Mouse (Mus musculus): ENCODE measurements around the gene Phldb1. TPM values are rescaled to one million over a fixed set of nuclear protein-coding genes. Genes with fewer than 3 reads are reported as not detected.
A peak's percentile ranks its signal among the peaks of the same experiment; 100 is the strongest.
"Not testable (repeated sequence)": the region's sequence is repeated elsewhere in the genome, so short reads cannot be mapped to it uniquely, and the experiment has no call there.

Phldb1 gene
- 100 to 1,000 TPM; 124 to 132 TPM for total RNA-seq (2021)
- long read RNA-seq, experiment 1, partial matches to known transcripts: 39 of 91 reads
- long read RNA-seq, experiment 1, other reads (novel, unspliced or antisense): 51 of 91 reads
- long read RNA-seq, experiment 2, partial matches to known transcripts: 29 of 77 reads
- long read RNA-seq, experiment 2, other reads (novel, unspliced or antisense): 46 of 77 reads

DNA sequence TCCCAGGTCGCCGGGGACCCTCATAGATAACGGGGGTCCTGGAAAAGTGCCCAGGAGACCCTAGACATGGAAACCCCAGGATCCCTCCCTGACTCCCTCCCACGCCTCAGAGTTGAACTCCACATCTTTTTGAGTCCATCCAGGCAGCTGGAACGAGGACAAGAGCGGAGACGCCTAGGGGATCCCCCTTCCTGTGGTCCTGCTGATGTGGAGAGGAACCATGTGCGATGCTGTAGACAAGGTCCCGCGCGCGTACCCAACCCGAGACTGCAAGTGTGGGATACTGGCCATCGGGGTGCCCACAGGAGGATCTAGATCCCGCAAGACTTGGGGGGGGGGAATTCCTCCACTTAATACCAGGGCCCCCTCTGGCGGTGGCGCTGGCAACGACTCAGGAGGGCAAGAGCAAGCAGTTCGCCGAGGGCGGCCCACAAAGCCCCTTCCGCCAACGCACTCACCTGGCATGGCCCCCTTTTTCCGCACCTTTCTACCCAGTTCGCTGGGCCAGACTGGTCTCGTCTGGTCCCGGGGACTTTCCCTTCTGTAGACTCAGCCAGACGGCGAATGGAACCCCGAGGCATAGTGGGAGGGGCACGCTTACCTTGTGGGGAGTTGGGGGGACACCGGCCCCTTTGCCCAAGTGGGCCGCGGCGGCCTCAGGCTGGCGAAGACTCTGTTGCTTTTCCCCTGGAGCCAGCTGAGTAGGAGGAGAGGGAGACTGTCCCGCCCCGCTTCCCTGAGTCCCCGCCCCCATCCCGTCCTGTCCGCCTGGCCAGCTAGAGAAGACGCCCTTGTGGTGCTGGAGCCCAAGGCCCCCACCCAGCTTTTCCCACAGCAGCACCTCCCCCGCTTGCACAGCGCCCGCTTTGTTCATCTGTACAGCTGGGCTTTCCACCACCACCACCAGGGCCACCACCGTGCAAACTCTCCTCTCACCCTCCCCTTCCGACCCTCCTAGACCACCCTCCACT lies at the start of gene Phldb1:
Gene Phldb1, minus strand, starts transcription at position 675 of the 971 bp plus-strand sequence.
- peak; percentile 82 to 85 for DNase-seq
- intact Hi-C loops (cut with DNase I): loop anchor here (2.0 to 5.0 kb wide), 2 partner anchors 26 to 43 kb away; no protein-coding TSS in a partner anchor

DNA sequence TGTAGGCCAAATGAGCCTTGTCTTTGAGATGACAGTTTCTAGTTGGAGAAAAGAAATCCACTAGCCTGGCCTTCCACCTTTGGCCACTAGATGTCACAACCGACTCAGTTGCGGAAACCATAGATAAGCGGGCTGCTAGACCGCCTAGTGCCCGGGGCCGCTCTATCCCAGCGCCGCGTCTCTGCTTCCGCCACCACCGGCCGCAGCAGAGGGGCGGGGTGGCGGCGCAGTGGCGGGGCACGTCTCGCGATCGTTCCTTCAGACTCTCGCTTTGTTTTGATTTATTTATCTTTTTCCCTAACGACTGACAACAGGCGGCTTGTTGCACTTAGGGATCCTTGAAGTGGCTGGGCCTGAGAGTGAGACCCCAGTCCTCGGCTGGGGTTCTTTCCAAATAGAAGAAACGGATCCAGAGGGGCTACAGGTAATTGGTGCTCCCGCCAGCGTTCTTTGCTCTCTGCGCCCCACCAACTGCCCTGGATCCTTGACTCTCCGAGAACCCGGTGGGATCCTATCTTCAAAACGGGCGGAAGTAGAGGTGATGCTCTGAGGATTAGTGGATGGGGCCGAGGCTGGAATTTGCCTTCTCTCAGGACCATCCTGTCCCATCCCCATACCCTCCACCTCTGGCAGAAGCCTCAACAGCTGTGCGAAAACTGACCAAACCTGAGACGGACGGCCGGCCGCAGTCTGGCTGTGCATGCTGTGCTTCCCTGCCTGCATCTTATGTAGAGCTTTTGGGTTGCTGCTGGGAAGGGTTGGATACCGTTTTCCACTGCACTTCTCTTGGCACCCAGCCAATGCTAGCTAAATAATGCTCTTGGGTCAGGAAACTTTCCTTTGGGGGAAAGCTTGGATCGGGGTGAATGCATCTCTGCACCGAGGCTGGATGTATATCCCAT lies 38.0 kb upstream of the Phldb1 start:
- DNase-seq: peak; percentile 93 to 94
- intact Hi-C loops (cut with DNase I): no loop called here

DNA sequence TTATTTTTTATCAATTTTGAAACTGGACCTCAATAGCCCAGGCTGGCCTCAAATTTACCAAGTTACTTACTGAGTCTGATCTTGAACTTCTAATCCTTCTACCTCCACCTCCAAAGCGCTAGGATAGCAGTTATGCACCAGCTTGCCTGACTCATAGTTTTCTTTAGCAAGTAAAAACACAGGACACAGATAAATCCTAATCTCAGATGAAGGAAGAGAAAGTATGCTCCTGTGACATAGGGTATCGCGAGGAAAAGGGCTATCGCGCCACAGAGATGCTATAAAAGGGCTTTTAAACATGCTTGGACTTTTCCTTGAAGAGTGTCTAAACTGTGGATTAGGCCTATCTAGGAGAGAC lies 37.4 kb upstream of the Phldb1 start:
- intact Hi-C loops (cut with DNase I): no loop called here
- no peak for DNase-seq

DNA sequence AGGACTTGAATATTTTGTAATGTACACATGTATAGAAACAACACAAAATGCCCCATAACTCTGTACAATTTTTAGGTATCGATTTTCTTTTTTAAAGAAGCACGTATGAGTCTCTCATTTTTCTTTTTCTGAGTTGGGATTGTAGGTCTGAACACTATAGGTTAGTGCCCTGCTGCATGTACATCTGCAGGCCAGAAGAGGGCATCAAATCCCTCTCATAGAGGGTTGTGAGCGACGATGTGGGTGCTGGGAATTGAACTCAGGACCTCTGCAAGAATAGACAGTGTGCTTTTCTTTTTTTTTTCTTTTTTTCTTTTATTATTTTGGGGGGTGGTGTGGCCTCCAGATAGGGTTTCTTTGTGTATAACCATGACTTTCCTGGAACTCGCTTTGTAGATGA lies 36.4 kb upstream of the Phldb1 start:
- intact Hi-C loops (cut with DNase I): no loop called here
- DNase-seq: no peak

DNA sequence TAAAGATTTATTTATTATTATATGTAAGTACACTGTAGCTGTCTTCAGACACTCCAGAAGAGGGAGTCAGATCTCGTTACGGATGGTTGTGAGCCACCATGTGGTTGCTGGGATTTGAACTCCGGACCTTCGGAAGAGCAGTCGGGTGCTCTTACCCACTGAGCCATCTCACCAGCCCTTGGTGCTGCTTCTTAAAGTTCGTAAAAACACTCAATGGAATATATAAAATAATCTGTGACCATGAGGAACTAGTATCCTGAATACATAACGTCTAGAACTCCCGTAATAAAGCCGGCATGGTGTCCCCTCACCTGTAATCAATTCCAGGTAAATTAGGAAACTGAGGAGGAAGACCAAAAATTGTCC lies 33.0 kb upstream of the Phldb1 start:
- intact Hi-C loops (cut with DNase I); DNase-seq: not testable (repeated sequence)

DNA sequence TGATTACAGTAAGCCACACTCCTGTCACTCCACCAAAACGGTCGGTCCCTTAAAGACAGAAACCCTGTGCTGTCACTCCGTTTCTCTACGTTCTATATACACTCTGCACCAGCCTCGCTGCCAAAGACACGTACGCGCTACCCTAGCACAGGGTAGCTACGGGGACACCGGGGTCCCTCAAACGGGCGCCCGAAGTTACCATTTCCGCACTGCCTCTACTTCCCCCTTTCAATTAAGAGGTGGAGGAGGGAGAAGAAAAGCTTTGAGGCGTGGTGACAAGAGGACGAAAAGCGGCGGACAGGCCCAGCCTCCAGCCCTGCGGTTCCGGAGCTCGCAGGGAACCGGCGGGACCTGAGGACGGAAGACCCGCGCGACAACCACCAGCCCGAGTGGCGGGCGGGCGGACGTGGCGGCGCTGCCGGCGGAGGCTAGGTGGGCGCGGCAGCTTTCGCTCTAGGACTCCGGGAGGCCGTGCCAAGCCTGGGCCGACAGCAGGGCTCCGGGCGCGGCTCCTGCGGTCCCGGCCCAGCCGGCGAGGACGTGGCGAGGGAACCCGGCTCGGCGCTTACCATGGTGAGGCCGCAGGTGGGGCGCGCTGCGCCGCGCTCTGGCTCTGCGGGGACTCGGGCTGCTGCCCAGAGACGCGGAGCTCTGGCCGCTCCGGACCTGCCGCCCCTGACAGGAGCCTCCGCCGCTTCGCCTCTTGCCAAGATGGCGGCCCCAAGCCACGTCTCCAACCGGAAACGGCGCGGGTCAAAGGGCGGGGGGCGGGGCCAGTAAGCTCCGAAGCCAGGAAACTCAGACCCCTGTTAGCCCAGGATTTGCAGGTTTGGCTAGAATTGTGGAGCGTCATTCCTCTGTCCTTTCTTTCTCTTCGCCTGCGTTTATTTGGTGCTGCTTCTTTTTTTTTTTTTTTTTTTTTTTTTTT lies 32.4 kb upstream of the Phldb1 start, which contains the start of the genes Arcn1 and Ift46:
Gene Arcn1, minus strand, starts transcription at position 745 of the 928 bp plus-strand sequence.
Gene Ift46, plus strand, starts transcription at position 808 of the 928 bp plus-strand sequence.
- intact Hi-C loops (cut with DNase I): no loop called here
- DNase-seq: peak; percentile 86

DNA sequence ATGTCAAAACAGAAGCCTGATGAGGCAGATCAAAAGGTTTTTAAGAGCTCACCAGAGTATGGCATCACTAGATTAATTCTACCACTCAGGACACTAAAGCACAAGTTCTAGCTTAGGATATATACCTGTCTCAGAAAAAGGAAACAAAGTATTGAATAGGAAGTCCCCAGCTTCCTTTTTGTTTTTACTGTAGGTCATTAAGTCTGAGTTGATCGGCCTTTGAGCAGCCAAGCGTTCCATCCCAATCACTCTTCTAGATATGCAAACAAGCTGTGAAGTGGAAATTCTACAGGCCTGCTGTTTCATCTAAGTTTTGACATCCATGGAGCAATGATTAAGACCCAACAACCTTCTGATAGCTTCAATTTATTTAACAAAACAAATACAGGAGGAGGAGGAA lies 25.9 kb upstream of the Phldb1 start:
- intact Hi-C loops (cut with DNase I): no loop called here
- no peak for DNase-seq

DNA sequence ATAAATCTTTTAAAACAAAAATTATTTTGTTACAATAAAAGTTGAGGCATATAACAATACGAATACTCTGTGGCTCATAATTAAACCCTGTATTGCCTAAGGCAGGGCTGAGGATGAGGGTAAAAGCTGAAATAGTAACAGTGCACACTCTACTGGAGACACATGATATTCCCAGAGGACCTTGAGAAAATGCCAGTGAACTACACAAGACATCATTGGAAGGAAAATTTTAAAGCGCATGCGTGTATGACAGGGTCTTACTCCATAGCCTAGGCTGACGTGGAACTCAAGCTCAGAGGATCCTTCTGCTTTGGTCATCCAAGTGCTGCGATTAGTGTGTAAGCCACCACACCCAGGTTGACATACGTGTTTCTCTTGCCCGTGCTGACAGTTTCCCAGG lies 13.5 kb upstream of the Phldb1 start:
- intact Hi-C loops (cut with DNase I): loop anchor here (5.0 kb wide), 1 partner anchor 91 kb away; no protein-coding TSS in a partner anchor
- DNase-seq: no peak

DNA sequence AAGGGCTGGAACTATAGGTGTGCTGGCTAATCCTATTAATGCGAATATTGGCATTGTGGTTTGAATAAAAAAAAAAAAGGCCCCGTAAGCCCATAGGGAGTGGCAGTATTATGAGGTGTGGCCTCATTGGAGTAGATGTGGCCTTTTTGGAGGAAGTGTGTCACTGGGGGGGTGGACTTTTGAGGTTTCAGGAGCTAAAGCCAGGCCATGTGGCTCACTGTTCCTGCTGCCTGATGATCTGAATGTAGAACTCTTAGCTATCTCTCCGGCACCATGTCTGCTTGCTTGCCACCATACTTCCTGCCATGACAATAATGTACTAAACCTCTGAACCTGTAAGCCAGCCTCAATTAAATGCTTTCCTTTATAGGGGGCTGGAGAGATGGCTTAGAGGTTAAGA lies 12.3 kb upstream of the Phldb1 start:
- intact Hi-C loops (cut with DNase I): loop anchor here (5.0 kb wide), 1 partner anchor 90 kb away; no protein-coding TSS in a partner anchor
- DNase-seq: no peak

DNA sequence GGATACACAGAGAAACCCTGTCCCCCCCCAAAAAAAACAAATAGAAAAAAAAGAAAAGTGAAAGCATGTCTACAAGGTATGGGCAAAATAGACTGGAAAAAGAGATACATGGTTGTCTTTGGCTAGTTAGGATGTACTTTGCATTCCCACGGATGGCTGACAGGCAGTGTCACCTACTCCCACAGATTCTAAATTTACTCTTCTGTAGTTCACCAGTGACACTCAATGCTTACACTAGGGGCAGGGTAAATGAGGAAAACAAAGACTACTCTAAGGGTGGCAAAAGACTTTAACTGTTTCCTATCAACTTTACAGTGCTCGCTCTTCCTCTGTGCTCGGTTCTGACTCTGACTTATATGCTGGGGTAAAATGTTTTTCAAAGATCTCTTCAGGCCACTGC lies 11.7 kb upstream of the Phldb1 start:
- intact Hi-C loops (cut with DNase I): loop anchor here (5.0 kb wide), 1 partner anchor 89 kb away; no protein-coding TSS in a partner anchor
- DNase-seq: no peak

DNA sequence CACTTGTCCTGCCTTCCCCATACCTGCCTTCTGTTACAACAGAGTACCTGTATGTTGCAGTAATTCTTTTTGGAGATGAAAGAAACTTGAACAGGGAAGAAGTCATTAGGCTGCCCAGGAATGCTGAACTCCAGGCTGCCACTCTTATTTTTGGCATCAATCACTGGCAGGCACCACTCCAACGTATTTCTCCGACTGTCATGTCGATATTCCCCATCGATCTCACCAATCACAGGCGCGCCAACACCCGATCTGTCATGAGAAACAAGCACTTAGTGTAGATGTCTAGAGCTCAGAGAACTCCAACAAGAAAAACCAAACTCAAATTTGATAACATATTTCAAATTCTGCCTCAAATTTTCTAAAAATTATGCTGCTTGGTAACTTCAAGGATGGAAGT lies 10.4 kb upstream of the Phldb1 start:
- intact Hi-C loops (cut with DNase I): loop anchor here (5.0 kb wide), 1 partner anchor 88 kb away; no protein-coding TSS in a partner anchor
- no peak for DNase-seq

DNA sequence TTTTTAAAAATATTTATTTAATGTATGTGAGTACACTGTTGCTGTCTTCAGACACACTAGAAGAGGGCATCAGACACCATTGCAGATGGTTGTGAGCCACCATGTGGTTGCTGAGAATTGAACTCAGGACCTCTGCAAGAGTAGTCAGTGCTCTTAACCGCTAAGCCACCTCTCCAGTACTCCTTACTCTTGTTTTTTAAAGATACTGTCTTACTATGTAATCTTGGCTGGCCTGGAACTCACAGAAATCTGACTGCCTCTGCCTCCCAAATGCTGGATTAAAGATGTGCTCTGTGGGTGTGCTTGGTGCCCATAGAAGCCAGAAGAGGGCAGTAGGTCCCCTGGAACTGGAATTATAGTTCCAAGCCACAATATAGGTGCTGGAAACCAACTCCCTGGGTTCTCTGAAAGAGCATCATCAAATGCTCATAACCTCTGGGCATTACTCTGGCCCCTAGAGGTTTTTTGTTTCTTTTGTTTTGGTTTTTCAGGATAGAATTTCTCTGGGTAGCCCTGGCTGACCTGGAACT lies 5.7 kb upstream of the Phldb1 start:
- no peak for DNase-seq
- intact Hi-C loops (cut with DNase I): no loop called here

DNA sequence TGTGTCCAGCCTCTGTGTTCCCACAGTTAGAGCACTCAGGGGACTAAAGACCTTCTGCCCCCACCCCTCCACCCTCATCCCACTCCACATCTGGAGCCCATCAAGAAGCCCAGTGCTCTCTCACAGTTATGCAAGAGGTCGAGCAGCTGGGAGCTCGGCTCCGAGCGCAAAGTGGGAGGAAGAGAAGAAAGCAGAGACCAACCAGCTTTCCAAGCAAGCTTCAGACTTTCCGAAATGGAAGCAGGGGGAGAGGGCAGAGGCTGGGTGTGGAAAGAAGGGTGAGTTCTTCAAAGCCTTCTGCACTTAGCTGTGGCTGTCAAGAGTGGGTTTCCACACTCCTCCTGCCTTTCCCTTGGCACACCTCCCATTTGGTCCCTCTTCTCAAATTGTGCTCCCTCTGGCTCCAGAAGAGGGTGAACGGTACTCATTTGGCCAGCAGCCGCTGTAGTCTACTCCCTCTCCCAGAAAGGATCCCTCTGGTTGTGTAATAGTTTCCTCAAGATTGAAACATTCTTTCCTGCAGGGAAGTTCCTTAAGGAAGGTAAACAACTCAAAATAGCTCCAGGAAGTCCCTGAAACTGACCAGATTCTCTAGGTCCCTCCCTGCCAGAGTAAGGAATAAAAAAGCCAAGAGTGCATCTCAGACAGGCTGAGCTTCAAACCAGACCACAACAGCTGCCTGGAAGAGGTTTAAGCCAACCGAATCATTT lies 2.4 kb upstream of the Phldb1 start:
- peak; percentile 73 to 76 for DNase-seq
- intact Hi-C loops (cut with DNase I): no loop called here

DNA sequence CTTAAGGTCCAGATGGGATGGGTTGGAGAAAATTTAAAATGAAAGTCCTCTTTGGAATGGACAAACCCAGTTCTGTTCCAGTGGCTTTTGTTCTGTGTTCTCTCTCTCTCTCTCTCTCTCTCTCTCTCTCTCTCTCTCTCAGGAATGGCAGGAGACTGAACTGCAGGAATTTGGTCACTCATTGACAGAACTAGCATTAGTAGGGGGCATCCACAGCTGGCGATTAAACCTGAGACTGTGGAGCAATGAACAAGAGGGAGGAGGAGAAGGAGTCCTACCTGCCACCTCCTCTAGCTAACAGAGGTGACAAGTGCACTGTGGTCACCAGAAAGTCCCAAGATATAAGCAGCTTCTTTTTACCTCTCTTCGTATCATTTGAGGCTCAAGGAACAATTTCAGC lies 1.3 kb upstream of the Phldb1 start:
- no peak for DNase-seq
- intact Hi-C loops (cut with DNase I): no loop called here

DNA sequence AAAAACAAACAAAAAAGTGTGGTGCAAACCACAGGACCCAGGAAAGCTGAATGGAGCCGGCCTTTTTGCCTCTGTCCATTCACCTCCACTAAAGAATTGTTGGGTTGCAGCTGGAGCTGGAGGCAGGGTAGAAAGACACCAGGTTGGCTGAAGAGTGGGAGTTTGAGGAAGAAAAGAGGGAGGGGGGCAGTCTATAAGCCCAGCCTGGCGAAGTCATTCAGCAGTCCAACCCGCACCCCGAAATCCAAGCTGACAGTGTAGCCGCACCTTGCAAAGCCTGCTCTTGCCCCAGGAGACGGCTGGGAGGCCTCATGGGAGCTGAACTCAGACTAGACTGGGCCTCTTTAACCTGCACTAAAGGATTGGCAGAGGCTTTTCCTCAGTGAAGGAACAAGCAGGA lies 888 bp upstream of the Phldb1 start:
- intact Hi-C loops (cut with DNase I): loop anchor here (2.0 kb wide), 1 partner anchor 27 kb away; no protein-coding TSS in a partner anchor
- no peak for DNase-seq

DNA sequence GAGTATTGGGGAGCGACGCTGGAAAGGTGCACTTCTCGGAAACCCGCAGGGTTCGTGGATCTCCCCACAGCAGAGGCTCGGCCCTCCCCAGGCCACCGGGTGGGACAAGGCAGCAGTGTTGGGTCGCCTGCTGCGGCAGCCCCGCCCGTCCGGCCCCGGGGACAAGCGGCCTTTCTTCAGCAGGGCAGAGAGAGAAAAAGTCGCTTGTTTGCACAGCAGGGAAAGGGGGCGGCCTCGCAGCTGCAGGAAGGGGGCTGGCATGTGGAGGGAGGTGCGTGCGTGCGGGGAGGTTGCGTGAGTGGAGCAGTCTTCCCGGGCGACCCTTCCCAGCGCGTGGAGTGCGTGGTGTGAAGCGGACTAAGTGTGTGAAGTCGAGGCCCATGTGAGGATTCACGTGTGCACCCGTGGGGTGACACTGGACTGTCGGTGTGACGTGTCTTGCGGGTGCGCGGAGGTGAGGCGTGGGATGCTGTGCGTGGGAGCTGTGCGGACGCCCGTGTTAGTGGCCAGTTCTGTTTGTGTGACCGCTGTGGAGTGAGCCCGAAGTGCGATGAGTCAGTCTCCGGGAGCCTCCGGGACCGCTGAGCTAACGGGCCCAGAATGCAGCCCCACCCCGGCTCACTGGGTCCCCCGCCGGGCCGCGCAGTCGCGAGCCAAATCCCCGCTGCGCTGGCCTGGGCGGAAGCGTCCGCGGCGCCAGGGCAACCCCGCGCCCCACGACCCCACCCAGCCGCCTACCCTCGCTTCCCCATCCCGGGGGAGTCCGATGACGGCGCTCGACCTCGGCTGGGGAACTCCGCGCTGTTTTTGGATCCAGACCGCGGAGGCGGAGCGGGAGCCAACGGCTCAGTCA lies 1.1 kb downstream of the Phldb1 start:
- DNase-seq: peak; percentile 82 to 86
- intact Hi-C loops (cut with DNase I): loop anchor here (2.0 to 5.0 kb wide), 2 partner anchors 25 to 42 kb away; no protein-coding TSS in a partner anchor

DNA sequence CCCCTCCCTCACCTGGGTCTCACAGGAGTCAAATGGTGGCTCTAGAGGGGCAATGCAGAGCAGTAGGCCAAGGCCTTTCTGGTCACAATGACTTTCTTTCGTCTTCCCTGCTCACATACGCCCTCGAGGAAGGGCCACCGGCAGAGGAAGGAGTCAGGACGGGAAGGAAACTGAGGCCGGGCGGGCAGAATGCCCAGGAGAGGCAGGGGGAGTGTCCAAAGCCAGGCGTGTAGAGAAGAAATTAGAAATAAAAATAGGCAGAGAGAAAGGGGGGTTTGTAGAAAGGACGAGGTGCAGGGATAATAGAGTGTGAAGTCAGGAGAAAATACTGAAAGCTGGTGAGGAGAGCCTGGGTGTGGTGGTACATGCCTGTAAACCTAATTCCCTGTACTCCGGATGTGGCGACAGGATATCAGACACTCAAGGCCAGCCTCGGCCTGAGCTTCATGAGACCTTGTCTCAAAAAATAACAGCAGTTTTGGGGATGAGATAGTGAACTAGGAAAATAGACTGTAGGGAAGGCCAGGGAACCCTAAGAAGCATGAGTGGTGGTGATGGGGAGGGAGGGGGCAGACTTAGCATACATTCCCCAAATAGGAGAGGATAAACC lies 2.0 kb downstream of the Phldb1 start:
- DNase-seq: peak in 1 of 2 experiments; percentile 61
- intact Hi-C loops (cut with DNase I): loop anchor here (5.0 kb wide), 1 partner anchor 41 kb away; no protein-coding TSS in a partner anchor

Measured in heart, postnatal 14 days (tissue).